Mouse (Mus musculus): ENCODE data around the gene Scarf2.

Scarf2 gene

DNA sequence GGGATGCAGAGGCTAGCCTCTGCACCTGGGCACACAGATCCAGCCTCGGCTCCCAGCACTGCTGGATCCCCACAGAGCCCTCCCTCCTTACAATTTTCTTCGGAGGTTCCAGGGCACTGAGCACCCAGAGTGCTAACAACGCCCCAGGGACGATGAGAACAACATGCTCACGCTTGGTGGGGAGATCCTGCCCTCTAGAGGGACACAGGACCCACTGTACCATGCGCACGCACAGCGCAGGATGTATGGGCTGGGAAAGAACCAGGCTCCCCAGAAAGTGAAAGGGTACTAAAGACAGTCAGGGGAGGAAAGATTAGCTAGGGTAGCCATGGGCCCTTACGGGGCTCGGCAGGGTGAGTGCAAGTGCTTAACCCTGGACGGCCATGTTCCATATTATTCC is 34.7 kb downstream of the Scarf2 start:
- DNase-seq (ENCODE audit: low spot score), result no peak

DNA sequence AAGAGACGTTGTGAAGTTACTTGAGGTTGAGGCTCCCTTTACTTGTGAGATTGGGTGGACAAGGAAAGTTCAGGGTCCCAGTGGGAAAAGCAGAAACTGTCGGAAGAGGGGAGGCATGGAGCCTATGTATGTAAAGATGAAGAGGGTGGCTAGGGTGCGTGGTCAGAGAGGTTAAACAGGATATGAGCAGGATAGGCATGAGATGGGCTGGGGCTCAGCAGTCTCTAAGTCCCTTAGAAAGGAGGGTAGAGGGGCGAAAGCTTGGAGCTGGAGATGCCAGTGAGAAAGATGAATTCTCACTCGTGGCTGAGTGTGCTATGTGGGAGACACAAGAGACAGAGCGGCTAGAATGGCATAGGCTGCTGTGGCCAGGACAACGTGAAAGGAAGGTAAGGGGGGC is 35.7 kb downstream of the Scarf2 start, which contains the start of gene B830017H08Rik:
B830017H08Rik (plus strand) TSS at position 301 of the 400 bp plus-strand sequence.
- no peak for DNase-seq (ENCODE audit: low spot score)

GRCm38 (mm10) chr16:17833321-17833680 is 36.2 kb downstream of the Scarf2 start:
- no peak for DNase-seq (ENCODE audit: low spot score)

DNA sequence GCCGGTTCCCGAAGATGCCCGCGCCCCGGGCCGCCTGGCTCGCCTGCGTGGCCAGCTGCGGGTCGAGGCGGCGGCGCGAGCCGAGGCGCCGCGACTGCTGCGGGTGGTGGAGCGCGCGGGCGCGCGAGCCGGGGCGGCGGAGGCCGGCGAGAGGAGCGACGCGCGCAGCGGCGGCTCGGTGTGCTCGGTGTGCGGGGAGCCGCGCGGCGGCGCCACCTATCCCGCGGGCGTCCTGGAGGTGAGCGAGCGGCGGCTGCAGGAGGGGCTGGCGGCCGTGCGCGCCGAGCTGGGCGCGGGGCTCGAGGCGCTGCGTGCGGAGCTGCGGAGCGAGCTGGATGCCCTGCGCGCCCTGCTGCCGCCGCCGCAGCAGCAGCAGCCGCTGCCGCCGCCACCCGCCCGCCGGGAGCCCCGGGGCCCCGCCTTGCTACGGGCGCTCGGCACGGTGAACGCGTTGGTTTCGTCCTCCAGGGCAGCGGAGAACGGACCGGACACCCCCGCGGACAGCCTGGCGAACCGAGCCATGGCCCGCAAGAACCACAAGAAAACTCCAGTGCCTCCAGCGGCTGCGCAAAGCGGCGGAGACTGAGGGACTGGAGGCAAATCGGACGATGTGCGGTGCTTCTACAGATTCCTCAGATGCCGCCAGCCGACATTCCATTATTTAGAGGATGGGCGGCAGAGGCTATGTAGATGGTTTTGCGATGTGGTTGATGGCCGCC is 36.8 kb downstream of the Scarf2 start:
- DNase-seq (ENCODE audit: low spot score), result no peak

DNA sequence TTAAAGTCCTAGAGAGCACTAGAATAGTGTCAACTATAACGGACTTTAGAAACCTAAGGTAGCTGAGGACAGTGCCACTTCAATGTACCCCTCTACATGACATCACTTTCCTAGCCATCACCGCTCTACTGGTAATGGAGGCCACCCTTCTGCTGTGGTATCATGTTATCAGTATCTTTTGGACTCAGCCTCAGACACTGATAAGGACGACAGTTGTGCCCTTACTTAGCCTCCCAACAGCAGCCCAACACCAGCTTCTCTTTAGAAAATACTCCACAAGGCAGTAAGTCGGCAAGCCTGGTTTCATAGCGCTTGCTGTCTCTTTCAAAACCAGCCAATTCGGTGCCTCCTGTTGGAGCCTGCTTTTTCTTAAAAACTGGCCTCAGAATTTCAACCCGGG is 37.5 kb downstream of the Scarf2 start:
- DNase-seq (ENCODE audit: low spot score), result no peak

DNA sequence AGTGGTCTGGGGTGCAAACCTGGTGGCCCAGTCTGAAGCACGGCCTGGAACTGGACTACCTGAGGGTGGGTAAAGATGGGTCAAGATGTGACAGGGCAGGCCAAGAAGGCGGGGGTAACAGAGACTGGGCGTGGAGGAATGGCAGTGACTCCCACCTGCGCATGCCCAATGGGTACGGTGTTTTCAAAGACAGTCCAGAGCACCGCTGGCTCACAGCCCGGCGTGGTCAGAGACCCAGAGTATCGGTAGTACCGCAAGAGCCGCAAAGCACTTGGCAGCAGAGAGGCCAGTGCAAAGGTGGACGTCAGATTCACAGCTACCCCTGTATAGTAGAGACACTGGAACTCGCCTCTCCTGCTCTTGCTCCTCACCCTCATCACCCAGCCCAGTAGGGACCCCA is 38.4 kb downstream of the Scarf2 start:
- DNase-seq (ENCODE audit: low spot score), result no peak

GRCm38 (mm10) chr16:17838051-17838450 is 41.0 kb downstream of the Scarf2 start, which contains the start of gene Car15:
Car15 (minus strand) TSS chr16:17838364.
- no peak for DNase-seq (ENCODE audit: low spot score)

- no peak for DNase-seq (ENCODE audit: low spot score)
These were observed 42.9 kb downstream of the Scarf2 start for GRCm38 (mm10) chr16:17839976-17840375.

DNA sequence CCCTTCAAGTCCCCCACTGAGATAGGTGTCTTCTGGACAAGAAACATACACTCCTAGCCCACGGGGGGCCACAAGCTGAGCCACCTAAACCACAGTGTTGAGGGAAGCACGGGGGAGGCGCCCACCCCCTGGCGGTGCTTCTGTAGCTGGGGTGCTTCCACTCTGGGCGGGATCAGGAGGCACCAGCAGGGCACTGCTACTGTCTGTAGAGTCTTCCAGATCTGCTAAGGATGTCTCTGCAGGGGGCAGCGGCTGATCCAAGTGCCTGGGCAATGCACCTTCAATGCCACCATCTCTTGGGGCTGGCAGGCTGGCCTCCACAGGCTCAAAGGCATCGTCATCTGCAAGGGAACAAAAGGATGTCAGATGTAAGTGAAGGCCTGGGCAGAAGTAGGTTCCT is 45.4 kb downstream of the Scarf2 start:
- DNase-seq (ENCODE audit: low spot score), result no peak

GRCm38 (mm10) chr16:17843701-17844365 is 46.8 kb downstream of the Scarf2 start:
- DNase-seq (ENCODE audit: low spot score), result no peak

GRCm38 (mm10) chr16:17848431-17848830 is 51.3 kb downstream of the Scarf2 start:
- DNase-seq (ENCODE audit: low spot score), result no peak

DNA sequence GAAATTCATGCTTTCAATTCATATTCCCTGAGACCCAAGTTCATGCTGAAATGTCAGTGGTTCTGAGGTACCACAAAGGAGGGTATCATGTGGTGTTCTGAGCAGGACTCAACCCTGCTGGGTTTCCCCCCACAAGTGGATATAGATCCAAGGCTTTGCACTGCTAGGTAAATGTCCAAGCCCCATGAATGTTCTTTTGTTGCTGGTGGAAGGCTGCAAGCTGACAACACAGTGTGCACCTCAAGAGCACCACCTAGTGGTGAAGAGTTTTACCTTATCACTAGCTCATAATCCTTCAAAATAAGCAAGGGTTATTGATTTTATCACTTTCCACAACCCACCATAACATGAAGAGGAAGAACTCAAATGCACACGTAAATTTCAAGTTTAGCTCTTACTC is 51.8 kb downstream of the Scarf2 start:
- no peak for DNase-seq (ENCODE audit: low spot score)

DNA sequence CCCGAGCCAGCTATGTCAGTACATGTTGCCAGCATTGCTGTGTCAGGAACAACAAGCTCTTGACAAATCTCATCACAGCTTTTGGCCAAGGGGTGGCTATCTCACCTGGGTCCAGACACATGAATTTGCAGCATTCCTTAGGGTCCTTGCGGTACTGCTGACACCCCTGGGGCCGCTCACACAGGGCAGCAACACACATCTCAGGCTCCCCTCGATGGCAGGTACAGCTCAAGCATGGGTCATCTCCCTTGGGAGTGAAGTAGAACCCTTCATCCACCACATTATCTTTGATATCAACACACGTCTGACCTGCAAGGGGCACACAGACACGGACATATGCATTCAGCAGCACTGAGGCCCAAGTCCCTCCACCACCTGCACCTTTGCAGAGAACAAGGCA is 52.4 kb downstream of the Scarf2 start:
- no peak for DNase-seq (ENCODE audit: low spot score)

DNA sequence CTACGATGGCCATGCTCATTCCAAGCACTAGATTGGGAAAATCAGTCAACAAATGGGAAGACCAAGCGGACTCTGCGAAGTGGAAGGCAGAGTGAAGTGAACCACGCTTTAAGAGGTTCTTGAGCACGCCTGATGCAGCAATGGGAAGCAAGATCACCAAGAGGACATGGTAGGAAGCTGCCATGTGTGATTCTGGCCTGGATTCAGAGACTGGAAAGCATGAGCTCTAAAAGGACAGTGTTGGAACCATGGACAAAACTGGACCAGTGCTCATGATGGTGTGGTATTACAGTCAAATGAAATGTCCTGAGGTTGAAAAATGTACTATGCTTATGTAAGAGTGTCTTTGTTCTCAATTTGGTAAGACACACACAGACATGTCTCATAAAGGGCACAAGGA is 54.2 kb downstream of the Scarf2 start:
- DNase-seq (ENCODE audit: low spot score), result no peak

GRCm38 (mm10) chr16:17851860-17852259 is 54.8 kb downstream of the Scarf2 start:
- no peak for DNase-seq (ENCODE audit: low spot score)

- DNase-seq (ENCODE audit: low spot score), result no peak
These were observed 56.2 kb downstream of the Scarf2 start for GRCm38 (mm10) chr16:17853263-17853662.

DNA sequence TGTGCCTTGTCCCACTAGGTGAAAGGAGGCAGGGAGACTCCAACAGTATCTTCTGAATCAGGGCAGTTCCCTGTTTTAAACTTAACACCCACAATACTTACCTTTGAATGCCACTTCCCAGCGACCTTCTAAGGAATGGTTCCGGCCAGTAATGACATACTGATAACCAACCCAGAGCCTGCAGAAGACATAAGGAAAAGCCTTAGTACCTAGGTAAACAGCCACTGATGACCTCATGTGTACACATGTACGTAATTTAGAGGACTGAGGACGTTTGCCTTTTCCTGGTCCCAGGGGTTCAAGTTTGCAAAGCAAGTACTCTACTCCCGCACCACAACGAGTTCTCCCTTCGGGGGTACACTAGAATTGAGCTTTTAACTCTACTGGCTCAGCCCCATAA is 60.1 kb downstream of the Scarf2 start:
- DNase-seq (ENCODE audit: low spot score), result no peak
